Mouse (Mus musculus): ENCODE data around the gene Prss34. TPM values are rescaled to one million over a fixed set of nuclear protein-coding genes. Genes with fewer than 3 reads are reported as not detected.

Gene Prss34
- total RNA-seq, 1 experiment from 2014 or later, result 0.58 TPM

GRCm38 (mm10) chr17:25293495-25293894 is 4.7 kb upstream of the Prss34 start:
- ATAC-seq (ENCODE audit: extremely low read depth, insufficient number of reproducible peaks, low FRiP score, poor library complexity, severe bottlenecking), result no peak

GRCm38 (mm10) chr17:25294111-25294510 is 4.1 kb upstream of the Prss34 start:
- no peak for ATAC-seq (ENCODE audit: extremely low read depth, insufficient number of reproducible peaks, low FRiP score, poor library complexity, severe bottlenecking)

- ATAC-seq (ENCODE audit: extremely low read depth, insufficient number of reproducible peaks, low FRiP score, poor library complexity, severe bottlenecking), result no peak
Measured at GRCm38 (mm10) chr17:25308346-25308745, 10.2 kb downstream of the Prss34 start, which contains the start of gene Prss28. Gene Prss28, plus strand, starts transcription at chr17:25308646.

DNA sequence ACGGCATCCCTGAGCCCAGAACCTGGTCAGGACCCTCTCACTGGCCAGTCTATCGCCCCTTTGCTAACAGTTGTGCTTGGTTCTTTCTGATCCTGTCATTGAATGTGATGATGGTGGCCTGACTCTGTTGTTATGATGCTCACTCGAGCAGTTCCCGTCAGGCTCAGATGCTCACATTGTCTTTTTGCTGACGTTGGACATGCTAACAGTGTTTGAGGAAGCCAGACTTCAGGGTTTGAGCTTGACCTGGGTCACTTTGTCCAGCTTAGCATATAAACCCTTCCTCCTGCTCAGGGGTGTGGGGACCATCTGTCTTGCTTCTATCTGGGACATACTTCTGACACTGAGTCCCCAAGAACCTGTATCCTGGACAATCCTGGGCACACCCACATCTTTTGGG is 20.2 kb downstream of the Prss34 start, which contains the start of gene Prss29:
Gene Prss29, plus strand, starts transcription at position 301 of the 400 bp plus-strand sequence.
- ATAC-seq (ENCODE audit: extremely low read depth, insufficient number of reproducible peaks, low FRiP score, poor library complexity, severe bottlenecking), result no peak

GRCm38 (mm10) chr17:25320819-25321218 is 22.6 kb downstream of the Prss34 start:
- ATAC-seq (ENCODE audit: extremely low read depth, insufficient number of reproducible peaks, low FRiP score, poor library complexity, severe bottlenecking), result no peak

DNA sequence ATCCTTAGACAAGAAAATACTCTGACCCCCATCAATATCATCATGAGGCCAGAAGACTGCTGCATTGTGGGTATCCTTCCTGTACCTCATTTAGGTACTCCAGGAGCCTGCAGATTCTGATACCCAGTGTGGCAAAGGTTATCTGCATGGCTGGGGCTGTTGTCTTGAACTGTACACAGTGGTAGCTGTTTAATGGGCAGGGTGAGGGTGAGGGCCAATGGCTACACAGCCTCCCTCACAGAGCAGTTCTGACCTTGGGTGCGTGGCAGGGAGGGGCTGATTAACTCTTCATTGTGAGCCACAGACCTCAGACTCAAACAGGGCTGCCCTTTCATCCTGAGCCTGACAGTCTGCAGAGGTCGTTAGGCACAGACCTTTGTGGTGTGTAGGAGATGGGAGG is 24.7 kb downstream of the Prss34 start:
- no peak for ATAC-seq (ENCODE audit: extremely low read depth, insufficient number of reproducible peaks, low FRiP score, poor library complexity, severe bottlenecking)

DNA sequence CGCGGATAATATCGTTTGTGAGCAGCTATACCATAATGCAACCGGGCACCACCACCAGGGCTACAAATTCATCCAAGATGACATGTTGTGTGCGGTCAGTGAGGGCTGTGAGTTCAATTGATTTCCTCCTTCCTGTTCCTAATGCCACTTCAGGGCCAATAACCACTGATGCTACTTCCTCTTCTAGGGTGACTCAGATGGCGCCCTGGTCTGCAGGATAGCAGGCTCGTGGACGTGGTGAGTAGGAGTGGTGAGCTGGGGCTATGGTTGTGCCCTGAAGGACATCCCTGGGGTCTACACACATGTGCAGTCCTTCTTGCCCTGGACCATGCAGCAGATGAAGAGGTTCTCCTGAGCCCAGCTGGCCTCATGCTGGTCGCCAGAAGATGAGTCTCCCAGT is 34.1 kb downstream of the Prss34 start:
- no peak for ATAC-seq (ENCODE audit: extremely low read depth, insufficient number of reproducible peaks, low FRiP score, poor library complexity, severe bottlenecking)

DNA sequence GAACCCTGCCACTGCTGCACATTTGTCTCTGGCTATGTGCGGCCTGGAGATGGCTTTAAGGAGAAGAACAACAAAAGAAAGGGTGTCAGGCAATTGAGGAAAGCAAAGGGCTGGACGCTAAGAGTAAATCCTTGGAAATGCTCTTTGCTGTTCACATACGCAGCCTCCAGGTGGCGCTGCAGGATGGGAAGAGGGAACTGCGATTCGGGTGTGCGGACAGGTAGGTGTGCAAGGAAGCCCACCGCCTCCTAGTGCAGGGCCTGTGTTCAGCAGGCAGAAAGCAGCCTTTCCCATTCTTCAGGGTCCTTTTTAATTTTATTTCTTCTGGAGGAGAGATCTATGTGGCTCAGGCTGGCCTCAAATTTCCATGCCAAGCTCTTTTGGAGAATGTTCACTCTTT is 35.7 kb downstream of the Prss34 start:
- ATAC-seq (ENCODE audit: extremely low read depth, insufficient number of reproducible peaks, low FRiP score, poor library complexity, severe bottlenecking), result no peak

GRCm38 (mm10) chr17:25338218-25338617 is 40.0 kb downstream of the Prss34 start:
- ATAC-seq (ENCODE audit: extremely low read depth, insufficient number of reproducible peaks, low FRiP score, poor library complexity, severe bottlenecking), result no peak

DNA sequence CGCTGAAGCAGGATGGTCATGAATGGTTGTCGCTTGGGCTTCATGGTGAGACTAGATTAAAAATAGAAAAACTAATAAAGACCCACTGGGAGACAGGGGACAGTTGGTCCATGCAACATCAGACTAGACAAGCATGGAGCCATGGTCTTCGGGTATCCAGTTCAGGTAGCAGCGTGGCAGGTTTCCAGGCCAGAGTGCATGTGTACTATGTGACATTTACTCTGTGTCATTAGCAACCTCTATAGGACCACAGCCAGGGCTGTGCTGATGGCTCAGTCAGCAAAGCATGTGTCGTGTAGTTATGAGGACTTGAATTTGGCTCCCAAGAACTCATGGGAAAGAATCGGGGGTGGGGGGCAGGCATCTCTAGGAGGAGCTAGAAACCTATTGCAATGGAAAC is 41.8 kb downstream of the Prss34 start:
- no peak for ATAC-seq (ENCODE audit: extremely low read depth, insufficient number of reproducible peaks, low FRiP score, poor library complexity, severe bottlenecking)

DNA sequence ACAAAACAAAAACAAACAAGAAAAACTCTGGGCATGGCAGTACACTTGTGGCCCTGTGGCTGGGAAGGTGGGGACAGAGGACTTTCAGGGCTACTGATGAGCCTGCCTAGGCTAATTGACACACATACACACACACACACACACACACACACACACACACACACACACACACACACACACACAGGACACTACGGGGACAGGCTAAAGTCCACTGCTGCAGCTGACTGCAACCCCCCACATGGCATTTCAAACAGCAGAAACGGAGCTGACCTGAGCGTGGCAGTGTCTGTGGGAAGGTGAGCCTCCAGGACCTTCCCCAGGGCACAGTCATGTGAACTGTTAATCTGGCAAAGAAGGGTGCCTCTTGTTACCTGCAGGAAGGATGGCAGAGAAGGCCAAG is 43.3 kb downstream of the Prss34 start:
- no peak for ATAC-seq (ENCODE audit: extremely low read depth, insufficient number of reproducible peaks, low FRiP score, poor library complexity, severe bottlenecking)

GRCm38 (mm10) chr17:25345462-25345861 is 47.3 kb downstream of the Prss34 start, which contains the start of gene Tpsab1:
Gene Tpsab1, minus strand, starts transcription at chr17:25345562.
- no peak for ATAC-seq (ENCODE audit: extremely low read depth, insufficient number of reproducible peaks, low FRiP score, poor library complexity, severe bottlenecking)

Other genes starting within 250 kb of the Prss34 start
- not detected in 2 replicates for gene Tmem204, start 214.8 kb upstream of the Prss34 start, total RNA-seq (2017)
- gene Telo2, start 182.4 kb upstream of the Prss34 start, total RNA-seq (2017), result 17.4 and 19.6 TPM in 2 replicates
- gene Ptx4, start 177.6 kb upstream of the Prss34 start, total RNA-seq (2017), result not detected in 2 replicates
- gene Clcn7, start 165.0 kb upstream of the Prss34 start, total RNA-seq (2017), result 21.5 and 25.0 TPM in 2 replicates
- 0.12 TPM in 1 of 2 replicates, not detected in the other for gene Ccdc154, start 135.9 kb upstream of the Prss34 start, total RNA-seq (2017)
- gene Gm38655, start 122.9 kb upstream of the Prss34 start, total RNA-seq (2017), result not detected in 2 replicates
- gene BC003965, start 113.8 kb upstream of the Prss34 start, total RNA-seq (2017), result 6.8 TPM in 2 replicates
- gene Unkl, start 110.0 kb upstream of the Prss34 start, total RNA-seq (2017), result 20.4 and 23.8 TPM in 2 replicates
- gene Gnptg, start 58.3 kb upstream of the Prss34 start, total RNA-seq (2017), result 14.4 and 19.4 TPM in 2 replicates
- gene Tsr3, start 58.2 kb upstream of the Prss34 start, total RNA-seq (2017), result 19.8 and 20.5 TPM in 2 replicates
- 5.4 and 7.8 TPM in 2 replicates for gene Baiap3, start 42.0 kb upstream of the Prss34 start, total RNA-seq (2017)
- gene Ube2i, start 23.8 kb upstream of the Prss34 start, total RNA-seq (2017), result 303 and 329 TPM in 2 replicates
- gene Prss28, start 10.3 kb downstream of the Prss34 start, total RNA-seq (2017), result not detected in 2 replicates
- gene Prss29, start 20.3 kb downstream of the Prss34 start, total RNA-seq (2017), result not detected in 2 replicates
- not detected in 2 replicates for gene Tpsab1, start 47.2 kb downstream of the Prss34 start, total RNA-seq (2017)
- not detected in 2 replicates for gene Tpsb2, start 67.9 kb downstream of the Prss34 start, total RNA-seq (2017)
- not detected in 2 replicates for gene Tpsg1, start 70.9 kb downstream of the Prss34 start, total RNA-seq (2017)
- gene Cacna1h, start 135.4 kb downstream of the Prss34 start, total RNA-seq (2017), result 1.5 and 4.3 TPM in 2 replicates
- not detected in 2 replicates for gene Tekt4, start 156.2 kb downstream of the Prss34 start, total RNA-seq (2017)
- gene Sstr5, start 198.9 kb downstream of the Prss34 start, total RNA-seq (2017), result not detected in 2 replicates

Measured in neutrophil, adult 5-6 weeks (primary cell).